Mouse (Mus musculus) B cell, adult 2 months (primary cell): ENCODE results near the gene Gm49388.

Experiments
- DNase-seq, 2 experiments: peaks; one replicate each; pipeline ENCODE4 v3.0.0; 2022

Gm49388 gene

GRCm38 (mm10) chr7:127785308-127785707 is at the start of gene Gm49388:
Gene Gm49388 (plus strand): TSS chr7:127785608.
- no peak for DNase-seq

GRCm38 (mm10) chr7:127744366-127745045 is 40.9 kb upstream of the Gm49388 start, which contains the start of gene Fbxl19:
Gene Fbxl19 (plus strand): TSS chr7:127744543.
- DNase-seq: peak; percentile 73 to 80

GRCm38 (mm10) chr7:127745251-127745651 is 40.2 kb upstream of the Gm49388 start:
- peak; percentile 87 to 91 for DNase-seq

- peak; percentile 71 to 75 for DNase-seq
Observed at GRCm38 (mm10) chr7:127745652-127746493, 39.5 kb upstream of the Gm49388 start.

- peak in 1 of 2 experiments; percentile 5 for DNase-seq
Observed at GRCm38 (mm10) chr7:127746494-127747491, 38.6 kb upstream of the Gm49388 start.

- DNase-seq: no peak
Observed at GRCm38 (mm10) chr7:127747559-127748234, 37.7 kb upstream of the Gm49388 start.

- DNase-seq: no peak
Observed at GRCm38 (mm10) chr7:127748235-127748560, 37.2 kb upstream of the Gm49388 start.

- no peak for DNase-seq
Observed at GRCm38 (mm10) chr7:127750131-127751127, 35.0 kb upstream of the Gm49388 start.

- DNase-seq: no peak
Observed at GRCm38 (mm10) chr7:127751619-127752018, 33.8 kb upstream of the Gm49388 start.

GRCm38 (mm10) chr7:127752069-127752468 is 33.3 kb upstream of the Gm49388 start:
- no peak for DNase-seq

- DNase-seq: no peak
Observed at GRCm38 (mm10) chr7:127753158-127753557, 32.2 kb upstream of the Gm49388 start.

GRCm38 (mm10) chr7:127753741-127754140 is 31.7 kb upstream of the Gm49388 start:
- no peak for DNase-seq

- no peak for DNase-seq
Observed at GRCm38 (mm10) chr7:127759716-127760115, 25.7 kb upstream of the Gm49388 start.

- DNase-seq: no peak
Observed at GRCm38 (mm10) chr7:127760478-127760877, 24.9 kb upstream of the Gm49388 start.

- DNase-seq: peak; percentile 76
Observed at GRCm38 (mm10) chr7:127761026-127761425, 24.4 kb upstream of the Gm49388 start.

GRCm38 (mm10) chr7:127763642-127764041 is 21.8 kb upstream of the Gm49388 start:
- DNase-seq: no peak

GRCm38 (mm10) chr7:127765756-127766155 is 19.7 kb upstream of the Gm49388 start:
- no peak for DNase-seq

GRCm38 (mm10) chr7:127766851-127767609 is 18.4 kb upstream of the Gm49388 start:
- no peak for DNase-seq

GRCm38 (mm10) chr7:127767671-127768345 is 17.6 kb upstream of the Gm49388 start:
- DNase-seq: no peak
